Mouse (Mus musculus) stomach, postnatal 0 days (tissue): ENCODE data around the gene Acsl3.

Source experiments
- CTCF ChIP-seq: IDR thresholded peaks from 2 replicates; pipeline ENCODE4 v1.5.1; 2016; ENCODE audit warnings: antibody characterized with exemption, low read depth, mild to moderate bottlenecking, moderate library complexity
- EP300 ChIP-seq: optimal IDR thresholded peaks from 2 replicates; pipeline ENCODE3; 2016; ENCODE audit warnings: antibody characterized with exemption

- TF ChIP-seq EP300 (no peak), CTCF (no peak)
Observed at GRCm38 (mm10) chr1:78725191-78725490, 67.5 kb downstream of the Acsl3 start.
